Mouse (Mus musculus) natural killer cell, adult 2 months (primary cell): ENCODE measurements at regions not wholly inside any gene's neighbourhood (a gene's known extent, or its start where the extent isn't known, plus 50 kb on each side); places are given as distances from the start of the nearest gene placed in this dataset.

Experiments
- DNase-seq, 2 experiments: peaks; one replicate each; pipeline ENCODE4 v3.0.0; 2022; ENCODE audit warnings: low spot score in 2 of 2

- no peak for DNase-seq
Observed at GRCm38 (mm10) chr4:125439856-125440255, 50.6 kb upstream of the Grik3 start.

- DNase-seq: no peak
Observed at GRCm38 (mm10) chr4:125437161-125437822, 53.2 kb upstream of the Grik3 start.

- DNase-seq: no peak
Observed at GRCm38 (mm10) chr4:125433511-125433910, 57.0 kb upstream of the Grik3 start.

GRCm38 (mm10) chr4:125431648-125432047, 58.9 kb upstream of the Grik3 start:
- no peak for DNase-seq

- DNase-seq: no peak
Observed at GRCm38 (mm10) chr4:125430845-125431244, 59.7 kb upstream of the Grik3 start.

- no peak for DNase-seq
Observed at GRCm38 (mm10) chr4:125428736-125429135, 61.8 kb upstream of the Grik3 start.

GRCm38 (mm10) chr4:125420561-125421241, 69.8 kb upstream of the Grik3 start:
- DNase-seq: no peak

GRCm38 (mm10) chr4:125419491-125420255, 70.8 kb upstream of the Grik3 start:
- no peak for DNase-seq

GRCm38 (mm10) chr4:125415308-125415707, 75.2 kb upstream of the Grik3 start:
- no peak for DNase-seq

GRCm38 (mm10) chr4:125413833-125414719, 76.4 kb upstream of the Grik3 start:
- DNase-seq: no peak

GRCm38 (mm10) chr4:125410736-125411441, 79.6 kb upstream of the Grik3 start:
- DNase-seq: no peak

- DNase-seq: no peak
Observed at GRCm38 (mm10) chr4:125399376-125400112, 91.0 kb upstream of the Grik3 start.

GRCm38 (mm10) chr4:125397007-125397461, 93.5 kb upstream of the Grik3 start:
- no peak for DNase-seq

GRCm38 (mm10) chr4:125391269-125391668, 99.2 kb upstream of the Grik3 start:
- DNase-seq: no peak

- DNase-seq: no peak
Observed at GRCm38 (mm10) chr4:125385811-125386210, 104.7 kb upstream of the Grik3 start.

GRCm38 (mm10) chr4:125364011-125364410, 126.5 kb upstream of the Grik3 start:
- DNase-seq: no peak

GRCm38 (mm10) chr4:125361611-125362520, 128.6 kb upstream of the Grik3 start:
- DNase-seq: no peak

GRCm38 (mm10) chr4:125358356-125358755, 132.1 kb upstream of the Grik3 start:
- DNase-seq: no peak

- DNase-seq: no peak
Observed at GRCm38 (mm10) chr4:125356441-125356840, 134.1 kb upstream of the Grik3 start.
